Mouse (Mus musculus) ES-Bruce4 (cell line): Measurements from ENCODE around the gene Trmt112.

ENCODE experiments used
- CTCF ChIP-seq: IDR thresholded peaks from one replicate; pipeline ENCODE4 v1.8.1; 2011; ENCODE audit warnings: low read depth, low read length
- POLR2A ChIP-seq: IDR thresholded peaks from one replicate; pipeline ENCODE4 v1.8.1; 2011; ENCODE audit warnings: low read length; ENCODE audit not compliant: insufficient read depth

DNA sequence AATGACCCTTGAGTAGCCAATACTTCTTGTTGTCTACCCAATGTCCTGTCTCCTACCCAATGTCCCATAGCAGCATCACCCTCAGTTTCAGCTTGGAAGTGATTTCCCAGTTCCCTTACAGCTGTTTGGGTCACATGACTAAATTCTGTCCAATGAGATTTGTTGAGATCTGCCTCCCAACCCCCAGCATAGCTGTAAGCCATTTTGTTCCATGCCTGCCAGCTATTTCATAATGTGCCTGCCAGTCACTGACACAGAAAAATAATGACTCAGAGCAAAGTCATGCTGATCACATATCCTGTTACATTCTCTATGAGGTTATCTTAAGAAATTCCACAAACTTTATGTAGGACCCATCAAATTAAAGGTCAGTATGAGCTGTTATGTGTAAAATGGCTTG is 32.7 kb upstream of the Trmt112 start:
- TF ChIP-seq CTCF (no peak), POLR2A (no peak)
